Mouse (Mus musculus) heart, postnatal 14 days (tissue): Measurements from ENCODE around the gene Gm21188. TPM values are rescaled to one million over a fixed set of nuclear protein-coding genes. Genes with fewer than 3 reads are reported as not detected.
"Not testable (repeated sequence)": the region's sequence is repeated elsewhere in the genome, so short reads cannot be mapped to it uniquely, and the experiment has no call there.

Source experiments
- DNase-seq, 2 experiments: peaks; one replicate each; pipeline ENCODE4 v3.0.0; 2021 to 2022
- intact Hi-C: fragments of 180-260 bp; cut with DNase I; formaldehyde crosslinking; loops from one replicate; pipeline ENCODE4 v1.15.1; 2025
- total RNA-seq, 2 experiments: library from RNA; stranded (reverse); gene quantifications; 2 replicates each; pipeline ENCODE4 v1.2.3; 2021

The Gm21188 gene
- total RNA-seq, 2 experiments from 2014 or later, result 0.15 TPM; not detected in 1

DNA sequence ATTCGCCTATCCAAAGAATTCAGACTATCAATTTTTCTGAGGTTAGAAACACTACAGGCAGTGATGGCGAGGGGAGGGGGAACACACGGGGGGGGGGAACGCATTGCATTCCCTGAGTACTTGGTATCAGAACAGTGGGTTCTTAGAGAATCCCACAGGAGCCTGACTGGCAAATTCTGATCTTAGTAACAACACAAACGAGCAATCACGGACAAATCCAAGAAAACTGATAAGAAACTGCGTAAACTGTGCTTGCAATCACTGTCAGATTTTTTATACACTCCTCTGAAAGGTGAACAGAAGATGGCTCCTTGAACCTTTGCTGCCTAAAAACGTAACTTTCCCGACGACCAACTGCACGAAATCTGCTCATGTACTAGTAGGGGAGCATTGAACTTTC, 24.6 kb downstream of the Gm21188 start:
- DNase-seq, intact Hi-C loops: not testable (repeated sequence)

- DNase-seq, intact Hi-C loops: not testable (repeated sequence)
Measured at GRCm38 (mm10) chr13:120026911-120027310, 25.1 kb downstream of the Gm21188 start, which contains the start of gene Gm36079. Gm36079 (minus strand) TSS chr13:120027011.

DNA sequence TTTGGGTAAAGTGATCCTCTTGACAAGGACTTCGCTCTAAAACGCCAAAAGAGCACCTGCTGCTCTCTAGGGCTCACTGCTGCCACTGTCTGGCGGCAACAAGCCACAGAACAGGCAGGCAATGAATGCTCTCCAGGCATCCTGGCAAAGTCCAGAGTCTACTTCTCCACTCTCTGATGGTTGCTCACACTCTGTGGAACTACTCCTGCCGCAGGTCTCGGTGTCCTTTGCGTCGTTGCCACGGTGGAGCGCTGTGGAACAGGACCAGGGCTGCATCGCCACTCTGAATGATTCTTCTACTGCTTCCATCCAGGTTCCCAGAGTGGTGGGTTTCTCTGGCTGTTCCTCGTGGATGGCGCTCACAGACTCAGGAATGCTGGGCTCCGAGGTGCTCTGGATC, 25.6 kb downstream of the Gm21188 start:
- DNase-seq, intact Hi-C loops: not testable (repeated sequence)

DNA sequence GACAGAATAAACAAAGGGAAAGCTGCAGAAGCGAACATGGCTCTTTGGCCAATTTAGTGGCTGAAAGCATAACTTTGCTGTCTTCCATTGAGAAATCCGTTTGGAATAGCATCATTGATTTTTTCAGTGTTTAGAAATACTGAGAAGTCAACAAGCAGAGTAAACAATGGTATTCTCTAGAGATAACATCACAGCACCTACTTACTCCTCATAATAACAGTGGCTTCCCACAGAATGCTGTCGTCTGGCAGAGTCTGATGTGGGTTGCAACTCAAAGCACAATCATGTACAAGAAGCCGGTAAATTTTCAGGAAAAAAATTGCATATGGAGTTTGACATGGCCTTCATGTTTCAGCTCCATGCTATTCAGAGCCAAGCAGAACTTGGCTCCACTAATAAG, 26.4 kb downstream of the Gm21188 start:
- DNase-seq, result peak in 1 of 2 experiments; percentile 9
- intact Hi-C loops, result not testable (repeated sequence)

GRCm38 (mm10) chr13:120025004-120025403, 27.0 kb downstream of the Gm21188 start:
- intact Hi-C loops, DNase-seq: not testable (repeated sequence)

GRCm38 (mm10) chr13:120024581-120024980, 27.4 kb downstream of the Gm21188 start:
- DNase-seq, intact Hi-C loops: not testable (repeated sequence)

DNA sequence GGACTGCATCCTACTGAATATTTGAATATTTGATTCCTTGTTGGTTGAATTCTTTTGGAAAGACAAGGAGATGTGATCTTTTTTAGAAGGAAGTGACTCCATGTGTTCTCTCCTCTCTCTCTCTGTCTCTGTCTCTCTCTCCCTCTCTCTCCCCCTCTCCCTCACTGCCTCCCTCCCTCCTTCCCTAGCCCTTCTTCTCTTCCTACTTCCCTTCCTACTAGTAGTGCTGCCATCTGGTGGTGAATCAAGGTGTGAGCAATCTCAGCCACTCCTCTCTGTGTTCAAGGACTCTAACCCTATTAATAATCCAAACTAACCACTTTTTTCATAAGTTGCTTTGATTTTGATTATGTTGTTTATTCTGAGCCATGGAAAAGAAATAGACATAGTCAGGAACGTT, 30.5 kb downstream of the Gm21188 start:
- DNase-seq, intact Hi-C loops: not testable (repeated sequence)

DNA sequence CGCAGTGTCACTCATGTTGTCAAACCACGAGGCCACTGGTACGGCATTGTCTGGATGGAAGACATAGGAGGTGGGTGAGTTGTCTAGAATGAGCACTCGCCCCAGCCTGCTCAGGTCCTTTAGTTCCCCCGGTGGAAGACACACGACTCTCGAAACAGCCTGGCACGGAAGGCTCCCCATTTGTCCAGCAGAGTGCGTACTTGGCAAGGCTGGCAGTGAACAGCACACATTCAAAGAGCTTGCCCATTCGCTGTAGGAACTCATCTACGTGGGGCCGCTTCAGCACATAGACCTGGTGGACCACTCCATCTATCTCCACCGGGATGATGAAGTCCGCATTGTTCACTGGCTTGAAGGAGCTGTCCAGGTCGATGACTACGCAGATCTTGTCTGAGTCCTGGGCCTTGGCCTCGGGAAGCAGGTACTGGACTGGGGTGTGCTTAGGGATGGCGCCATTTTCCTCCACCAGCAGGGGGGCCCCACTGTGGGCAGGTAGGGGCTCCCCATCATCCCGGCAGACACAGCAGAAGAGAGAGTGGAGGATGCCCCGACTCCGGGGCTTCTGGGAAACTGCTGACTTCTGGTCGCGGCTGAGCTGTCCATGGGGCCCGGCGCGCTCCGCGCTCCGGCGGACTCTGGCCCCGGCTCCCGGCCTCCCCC, 36.5 kb downstream of the Gm21188 start:
- intact Hi-C loops, DNase-seq: not testable (repeated sequence)

GRCm38 (mm10) chr13:120013962-120014361, 38.0 kb downstream of the Gm21188 start:
- DNase-seq, intact Hi-C loops: not testable (repeated sequence)

- DNase-seq, intact Hi-C loops: not testable (repeated sequence)
Measured at GRCm38 (mm10) chr13:120013544-120013943, 38.5 kb downstream of the Gm21188 start.

DNA sequence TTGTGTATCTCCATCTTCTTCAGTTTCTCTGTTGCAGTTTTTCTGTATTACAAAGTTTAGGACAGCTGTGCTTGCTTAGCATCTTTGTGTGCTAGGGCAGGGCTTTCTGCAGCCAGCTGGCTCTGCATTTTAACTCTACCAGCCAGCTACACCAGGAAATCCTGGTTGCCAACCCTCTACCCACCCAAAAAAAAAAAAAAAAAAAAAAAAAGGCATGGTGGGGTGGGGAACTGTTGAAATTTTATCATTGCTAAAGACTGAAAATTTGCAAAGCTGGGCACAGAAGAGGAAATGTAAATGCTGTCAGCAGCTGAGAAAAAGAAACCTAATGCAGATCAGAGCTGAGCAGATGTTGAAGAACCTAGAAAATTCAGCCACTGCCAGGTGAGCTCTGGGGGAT, 41.9 kb downstream of the Gm21188 start:
- DNase-seq, intact Hi-C loops: not testable (repeated sequence)

- intact Hi-C loops, DNase-seq: not testable (repeated sequence)
Measured at GRCm38 (mm10) chr13:119999215-119999614, 52.8 kb downstream of the Gm21188 start.

- intact Hi-C loops, DNase-seq: not testable (repeated sequence)
Measured at GRCm38 (mm10) chr13:119998442-119999086, 53.4 kb downstream of the Gm21188 start.

- DNase-seq, intact Hi-C loops: not testable (repeated sequence)
Measured at GRCm38 (mm10) chr13:119991917-119992496, 60.0 kb downstream of the Gm21188 start.

DNA sequence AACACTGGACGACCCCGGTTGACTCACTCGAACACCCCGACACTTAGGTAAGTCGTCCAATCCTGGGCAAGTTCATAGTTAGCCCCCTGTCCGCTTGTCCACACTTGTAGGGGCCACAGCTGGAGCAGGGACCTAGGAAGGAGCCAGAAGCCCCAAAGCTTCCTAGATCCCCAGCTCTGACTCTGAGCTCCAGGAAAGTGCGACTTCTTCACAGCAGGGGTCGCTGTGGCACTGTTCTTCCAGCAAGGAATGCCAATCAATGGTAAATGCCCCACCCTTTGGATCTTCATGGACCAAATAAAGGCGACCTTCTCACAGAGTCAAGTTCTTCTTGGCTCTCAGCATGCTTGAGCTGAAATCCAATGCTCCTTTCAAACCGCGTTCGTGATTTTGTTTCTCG, 60.7 kb downstream of the Gm21188 start:
- DNase-seq, intact Hi-C loops: not testable (repeated sequence)

Other genes with a start within 250 kb of the Gm21188 start
- gene AF067063, start 222.0 kb downstream of the Gm21188 start, total RNA-seq, result not detected
- not detected for gene D13Ertd608e, start 216.2 kb downstream of the Gm21188 start, total RNA-seq
- gene Tcstv1, start 157.4 kb downstream of the Gm21188 start, total RNA-seq, result not detected
- gene Gm21761, start 122.9 kb downstream of the Gm21188 start, total RNA-seq, result not detected
- not detected for gene B020031M17Rik, start 101.4 kb downstream of the Gm21188 start, total RNA-seq
- gene Gm36079, start 25.2 kb downstream of the Gm21188 start, total RNA-seq, result not detected
- gene Gm20767, start 88.1 kb upstream of the Gm21188 start, total RNA-seq, result not detected
- not detected for gene Gm21818, start 120.2 kb upstream of the Gm21188 start, total RNA-seq
- not detected for gene Gm21762, start 163.8 kb upstream of the Gm21188 start, total RNA-seq
- gene Gm21731, start 186.9 kb upstream of the Gm21188 start, total RNA-seq, result not detected
- gene AF067061, start 210.9 kb upstream of the Gm21188 start, total RNA-seq, result not detected
- not detected for gene BC147527, start 248.2 kb upstream of the Gm21188 start, total RNA-seq